Mouse (Mus musculus) cerebellum, adult 11-12 months (tissue): ENCODE results near the gene Ajap1.

ENCODE experiments used
- DNase-seq: peaks from one replicate; pipeline ENCODE4 v3.0.0; 2022

Gene Ajap1

GRCm38 (mm10) chr4:153344999-153345398 lies 137.6 kb downstream of the Ajap1 start:
- no peak for DNase-seq

GRCm38 (mm10) chr4:153340887-153341286 lies 141.7 kb downstream of the Ajap1 start:
- DNase-seq, result no peak

GRCm38 (mm10) chr4:153335301-153335799 lies 147.3 kb downstream of the Ajap1 start:
- no peak for DNase-seq

GRCm38 (mm10) chr4:153327809-153328208 lies 154.8 kb downstream of the Ajap1 start:
- no peak for DNase-seq
